Mouse (Mus musculus) spleen, adult 2 months (tissue): ENCODE measurements around the gene Clcn5.

Experiments
- CTCF ChIP-seq: fragments of 200-500 bp; IDR thresholded peaks from 2 replicates; pipeline ENCODE4 v1.5.1; 2011; ENCODE audit warnings: mild to moderate bottlenecking, inconsistent platforms; ENCODE audit not compliant: insufficient read depth, insufficient read length, insufficient replicate concordance; ENCODE audit errors: extremely low read depth
- POLR2A ChIP-seq: fragments of 200-500 bp; IDR thresholded peaks from 2 replicates; pipeline ENCODE4 v1.6.1; 2011; ENCODE audit warnings: low read depth, low read length, inconsistent platforms

DNA sequence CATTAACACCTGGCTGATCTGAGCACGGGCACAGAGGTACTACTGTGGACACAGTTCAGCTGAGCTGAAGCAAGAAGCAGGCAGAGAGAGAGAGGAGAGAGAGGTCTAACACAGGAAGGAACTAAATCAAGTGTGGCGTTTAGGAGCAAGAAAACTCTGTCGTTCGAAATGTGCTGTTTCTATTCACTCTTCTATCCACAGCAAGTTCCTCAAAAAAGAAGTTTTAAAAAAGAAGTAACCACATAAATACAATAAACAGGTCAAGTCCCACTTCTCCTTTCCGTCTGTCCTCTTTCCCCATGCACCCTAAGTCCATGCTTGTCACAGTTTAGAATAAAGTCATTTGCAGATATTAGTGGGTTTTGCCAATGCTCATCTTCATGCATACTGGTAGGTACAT is 150.4 kb downstream of the Clcn5 start:
- no peak for TF ChIP-seq CTCF
- no peak for TF ChIP-seq POLR2A
